Mouse (Mus musculus): ENCODE results near the gene Paqr8. TPM values are rescaled to one million over a fixed set of nuclear protein-coding genes. Genes with fewer than 3 reads are reported as not detected.

The Paqr8 gene
- total and polyA plus RNA-seq, 2 experiments from 2014 or later: 1.1 to 8.7 TPM

GRCm38 (mm10) chr1:20867241-20867902 is 23.0 kb upstream of the Paqr8 start:
- H3K4me2 ChIP-seq (ENCODE audit: low read depth, low read length): no peak overlapping the region
- no peak overlapping the region for H3K4me3 ChIP-seq (ENCODE audit: low read depth, low read length)
- peak; percentile 30 for DNase-seq (ENCODE audit: low spot score)
- H3K4me1 ChIP-seq (ENCODE audit: control insufficient read depth, insufficient read depth): peaks cover 7% of the 10 kb centered on the region; the same call in 1 of the 2 replicates
- no peak overlapping the region for H3K27ac ChIP-seq (ENCODE audit: low read depth)
- TF ChIP-seq EP300 (IDR thresholded peaks at IDR 0.05; ENCODE audit: low read depth) (no peak), CTCF (IDR thresholded peaks at IDR 0.05; ENCODE audit: low read depth) (no peak)
- no peaks in the 10 kb centered on the region for H3K9me3 ChIP-seq (replicated peaks; ENCODE audit: control insufficient read depth, low read length)
- no peaks in the 10 kb centered on the region for H3K27me3 ChIP-seq (ENCODE audit: control insufficient read depth, insufficient read depth, low read length)
- WGBS: 41% methylated on average over 8 of the region's 8 CpGs
- no peak for ATAC-seq (ENCODE audit: insufficient read depth, low read depth)
- H3K9ac ChIP-seq (replicated peaks; ENCODE audit: low read depth, low read length): no peak overlapping the region
- H3K36me3 ChIP-seq (replicated peaks; ENCODE audit: control insufficient read depth, insufficient read depth, low read length): no peaks in the 10 kb centered on the region

GRCm38 (mm10) chr1:20868036-20868435 is 22.4 kb upstream of the Paqr8 start:
- no peak for ATAC-seq (ENCODE audit: insufficient read depth, low read depth)
- no peaks in the 10 kb centered on the region for H3K27me3 ChIP-seq (ENCODE audit: control insufficient read depth, insufficient read depth, low read length)
- H3K9ac ChIP-seq (replicated peaks; ENCODE audit: low read depth, low read length): no peak overlapping the region
- no peaks in the 10 kb centered on the region for H3K9me3 ChIP-seq (replicated peaks; ENCODE audit: control insufficient read depth, low read length)
- no peak for DNase-seq (ENCODE audit: low spot score)
- H3K36me3 ChIP-seq (replicated peaks; ENCODE audit: control insufficient read depth, insufficient read depth, low read length): no peaks in the 10 kb centered on the region
- H3K4me2 ChIP-seq (ENCODE audit: low read depth, low read length): no peak overlapping the region
- H3K27ac ChIP-seq (ENCODE audit: low read depth): no peak overlapping the region
- H3K4me1 ChIP-seq (ENCODE audit: control insufficient read depth, insufficient read depth): peaks cover 10% of the 10 kb centered on the region; the same call in 1 of the 2 replicates
- TF ChIP-seq EP300 (IDR thresholded peaks at IDR 0.05; ENCODE audit: low read depth) (no peak), CTCF (IDR thresholded peaks at IDR 0.05; ENCODE audit: low read depth) (no peak)
- no peak overlapping the region for H3K4me3 ChIP-seq (ENCODE audit: low read depth, low read length)
- WGBS: 66% methylated on average over 9 of the region's 9 CpGs

- Histone ChIP-seq H3K36me3 (replicated peaks; ENCODE audit: control insufficient read depth, insufficient read depth, low read length) (no peaks in the 10 kb centered on the region), H3K4me3 (ENCODE audit: low read depth, low read length) (no peak overlapping the region), H3K27me3 (ENCODE audit: control insufficient read depth, insufficient read depth, low read length) (no peaks in the 10 kb centered on the region), H3K4me1 (ENCODE audit: control insufficient read depth, insufficient read depth) (peaks cover 10% of the 10 kb centered on the region; the same call in 1 of the 2 replicates), H3K4me2 (ENCODE audit: low read depth, low read length) (no peak overlapping the region), H3K9ac (replicated peaks; ENCODE audit: low read depth, low read length) (no peak overlapping the region), H3K27ac (ENCODE audit: low read depth) (no peak overlapping the region), H3K9me3 (replicated peaks; ENCODE audit: control insufficient read depth, low read length) (no peaks in the 10 kb centered on the region)
- 67% methylated on average over 2 of the region's 2 CpGs for WGBS
- DNase-seq (ENCODE audit: low spot score): no peak
- no peak for TF ChIP-seq EP300 (IDR thresholded peaks at IDR 0.05; ENCODE audit: low read depth)
- no peak for TF ChIP-seq CTCF (IDR thresholded peaks at IDR 0.05; ENCODE audit: low read depth)
- ATAC-seq (ENCODE audit: insufficient read depth, low read depth): no peak
These were observed 19.5 kb upstream of the Paqr8 start for GRCm38 (mm10) chr1:20870887-20871286.

- no peak overlapping the region for H3K4me3 ChIP-seq (ENCODE audit: low read depth, low read length)
- no peak overlapping the region for H3K27ac ChIP-seq (ENCODE audit: low read depth)
- no peaks in the 10 kb centered on the region for H3K9me3 ChIP-seq (replicated peaks; ENCODE audit: control insufficient read depth, low read length)
- H3K4me1 ChIP-seq (ENCODE audit: control insufficient read depth, insufficient read depth): peaks cover 7% of the 10 kb centered on the region; the same call in 1 of the 2 replicates
- no peaks in the 10 kb centered on the region for H3K36me3 ChIP-seq (replicated peaks; ENCODE audit: control insufficient read depth, insufficient read depth, low read length)
- 66% methylated on average over 5 of the region's 5 CpGs for WGBS
- H3K27me3 ChIP-seq (ENCODE audit: control insufficient read depth, insufficient read depth, low read length): no peaks in the 10 kb centered on the region
- TF ChIP-seq CTCF (IDR thresholded peaks at IDR 0.05; ENCODE audit: low read depth) (no peak), EP300 (IDR thresholded peaks at IDR 0.05; ENCODE audit: low read depth) (no peak)
- no peak for DNase-seq (ENCODE audit: low spot score)
- no peak overlapping the region for H3K9ac ChIP-seq (replicated peaks; ENCODE audit: low read depth, low read length)
- no peak overlapping the region for H3K4me2 ChIP-seq (ENCODE audit: low read depth, low read length)
- ATAC-seq (ENCODE audit: insufficient read depth, low read depth): no peak
These were observed 17.9 kb upstream of the Paqr8 start for GRCm38 (mm10) chr1:20872496-20872895.

- Histone ChIP-seq H3K9me3 (replicated peaks; ENCODE audit: control insufficient read depth, low read length) (no peaks in the 10 kb centered on the region), H3K4me1 (ENCODE audit: control insufficient read depth, insufficient read depth) (0 out of 2 replicates have a peak, but pooled peaks cover 4% of the 10 kb centered on the region), H3K27ac (ENCODE audit: low read depth) (no peak overlapping the region), H3K9ac (replicated peaks; ENCODE audit: low read depth, low read length) (no peak overlapping the region), H3K36me3 (replicated peaks; ENCODE audit: control insufficient read depth, insufficient read depth, low read length) (no peaks in the 10 kb centered on the region), H3K4me2 (ENCODE audit: low read depth, low read length) (no peak overlapping the region), H3K27me3 (ENCODE audit: control insufficient read depth, insufficient read depth, low read length) (no peaks in the 10 kb centered on the region), H3K4me3 (ENCODE audit: low read depth, low read length) (no peak overlapping the region)
- TF ChIP-seq CTCF (IDR thresholded peaks at IDR 0.05; ENCODE audit: low read depth) (no peak), EP300 (IDR thresholded peaks at IDR 0.05; ENCODE audit: low read depth) (no peak)
- DNase-seq (ENCODE audit: low spot score): no peak
- ATAC-seq (ENCODE audit: insufficient read depth, low read depth): no peak
- 85% methylated on average over 6 of the region's 6 CpGs for WGBS
These were observed 16.3 kb upstream of the Paqr8 start for GRCm38 (mm10) chr1:20874061-20874460.

- 0 out of 2 replicates have a peak, but pooled peaks cover 3% of the 10 kb centered on the region for H3K4me1 ChIP-seq (ENCODE audit: control insufficient read depth, insufficient read depth)
- H3K9me3 ChIP-seq (replicated peaks; ENCODE audit: control insufficient read depth, low read length): no peaks in the 10 kb centered on the region
- no peak overlapping the region for H3K4me3 ChIP-seq (ENCODE audit: low read depth, low read length)
- H3K9ac ChIP-seq (replicated peaks; ENCODE audit: low read depth, low read length): no peak overlapping the region
- no peak overlapping the region for H3K27ac ChIP-seq (ENCODE audit: low read depth)
- TF ChIP-seq CTCF (IDR thresholded peaks at IDR 0.05; ENCODE audit: low read depth): no peak
- TF ChIP-seq EP300 (IDR thresholded peaks at IDR 0.05; ENCODE audit: low read depth): no peak
- no peak for ATAC-seq (ENCODE audit: insufficient read depth, low read depth)
- H3K4me2 ChIP-seq (ENCODE audit: low read depth, low read length): no peak overlapping the region
- H3K36me3 ChIP-seq (replicated peaks; ENCODE audit: control insufficient read depth, insufficient read depth, low read length): no peaks in the 10 kb centered on the region
- DNase-seq (ENCODE audit: low spot score): no peak
- no peaks in the 10 kb centered on the region for H3K27me3 ChIP-seq (ENCODE audit: control insufficient read depth, insufficient read depth, low read length)
These were observed 13.1 kb upstream of the Paqr8 start for GRCm38 (mm10) chr1:20877355-20877754.

All from heart, postnatal 0 days (tissue).